Mouse (Mus musculus) neutrophil, adult 5-6 weeks (primary cell): ENCODE results near the gene Cyp2f2. TPM values are rescaled to one million over a fixed set of nuclear protein-coding genes. Genes with fewer than 3 reads are reported as not detected.

ENCODE experiments used
- ATAC-seq: fragments of 151-379, 151-347 bp; 2 replicates; pipeline ENCODE4 v1.8.0; 2017; ENCODE audit warnings: mild to moderate bottlenecking, moderate TSS enrichment; ENCODE audit not compliant: insufficient number of reproducible peaks, poor library complexity, low FRiP score, severe bottlenecking; ENCODE audit errors: extremely low read depth
- total RNA-seq: library from RNA; stranded (forward); fragments of 200-1000 nt; gene quantifications from 2 replicates; pipeline ENCODE4 v1.2.3, GENCODE M21; 2017

Gene Cyp2f2
- total RNA-seq, 1 experiment from 2014 or later: not detected

GRCm38 (mm10) chr7:27133757-27134156 is 14.0 kb downstream of the Cyp2f2 start:
- ATAC-seq: no peak

GRCm38 (mm10) chr7:27136410-27136996 is 16.8 kb downstream of the Cyp2f2 start:
- no peak for ATAC-seq

- no peak for ATAC-seq
Observed at GRCm38 (mm10) chr7:27153205-27153764, 33.6 kb downstream of the Cyp2f2 start, which contains the start of gene Cyp2t4. Gene Cyp2t4, plus strand, starts transcription at chr7:27153714.

GRCm38 (mm10) chr7:27156005-27156404 is 36.3 kb downstream of the Cyp2f2 start:
- ATAC-seq: no peak

GRCm38 (mm10) chr7:27158171-27158570 is 38.5 kb downstream of the Cyp2f2 start:
- ATAC-seq: no peak

- no peak for ATAC-seq
Observed at GRCm38 (mm10) chr7:27159256-27159655, 39.5 kb downstream of the Cyp2f2 start.

GRCm38 (mm10) chr7:27159882-27160281 is 40.2 kb downstream of the Cyp2f2 start:
- peak; percentile 78 for ATAC-seq

- no peak for ATAC-seq
Observed at GRCm38 (mm10) chr7:27160921-27161320, 41.2 kb downstream of the Cyp2f2 start.

GRCm38 (mm10) chr7:27161744-27162143 is 42.0 kb downstream of the Cyp2f2 start:
- ATAC-seq: no peak

GRCm38 (mm10) chr7:27162780-27163449 is 43.2 kb downstream of the Cyp2f2 start:
- ATAC-seq: no peak

- no peak for ATAC-seq
Observed at GRCm38 (mm10) chr7:27163450-27163805, 43.7 kb downstream of the Cyp2f2 start.

GRCm38 (mm10) chr7:27164112-27164947 is 44.6 kb downstream of the Cyp2f2 start:
- no peak for ATAC-seq

- no peak for ATAC-seq
Observed at GRCm38 (mm10) chr7:27165007-27165655, 45.4 kb downstream of the Cyp2f2 start.

- no peak for ATAC-seq
Observed at GRCm38 (mm10) chr7:27165696-27166095, 46.0 kb downstream of the Cyp2f2 start.

GRCm38 (mm10) chr7:27166229-27166613 is 46.5 kb downstream of the Cyp2f2 start:
- peak; percentile 33 for ATAC-seq

- ATAC-seq: peak; percentile 72
Observed at GRCm38 (mm10) chr7:27166614-27167474, 47.1 kb downstream of the Cyp2f2 start, which contains the start of gene Egln2. Gene Egln2, minus strand, starts transcription at chr7:27166802.

- ATAC-seq: no peak
Observed at GRCm38 (mm10) chr7:27167475-27168094, 47.9 kb downstream of the Cyp2f2 start.

GRCm38 (mm10) chr7:27168371-27168770 is 48.7 kb downstream of the Cyp2f2 start:
- ATAC-seq: no peak
